Mouse (Mus musculus): ENCODE measurements around the gene Larp7.

The Larp7 gene

DNA sequence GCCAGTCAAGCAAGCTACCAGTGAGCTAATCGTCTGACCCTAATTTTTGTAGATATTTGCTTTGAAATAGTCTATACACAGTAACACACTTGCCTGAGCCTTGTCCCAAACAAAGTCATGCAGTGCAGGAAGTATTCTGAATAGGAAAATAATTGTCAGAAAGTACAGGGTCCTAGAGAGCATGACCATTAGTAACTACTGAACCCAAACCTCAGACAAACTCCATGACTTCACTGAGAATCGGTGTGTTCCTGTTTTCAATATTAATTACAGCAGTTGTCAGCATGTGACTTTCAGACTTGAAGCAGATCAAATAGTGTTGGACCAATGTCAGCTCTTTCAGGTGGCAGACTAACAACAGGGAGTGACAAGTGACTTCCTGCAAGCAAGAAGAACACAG lies 39.5 kb downstream of the Larp7 start:
- no peak for ATAC-seq (ENCODE audit: insufficient number of reproducible peaks, low FRiP score, low TSS enrichment)

DNA sequence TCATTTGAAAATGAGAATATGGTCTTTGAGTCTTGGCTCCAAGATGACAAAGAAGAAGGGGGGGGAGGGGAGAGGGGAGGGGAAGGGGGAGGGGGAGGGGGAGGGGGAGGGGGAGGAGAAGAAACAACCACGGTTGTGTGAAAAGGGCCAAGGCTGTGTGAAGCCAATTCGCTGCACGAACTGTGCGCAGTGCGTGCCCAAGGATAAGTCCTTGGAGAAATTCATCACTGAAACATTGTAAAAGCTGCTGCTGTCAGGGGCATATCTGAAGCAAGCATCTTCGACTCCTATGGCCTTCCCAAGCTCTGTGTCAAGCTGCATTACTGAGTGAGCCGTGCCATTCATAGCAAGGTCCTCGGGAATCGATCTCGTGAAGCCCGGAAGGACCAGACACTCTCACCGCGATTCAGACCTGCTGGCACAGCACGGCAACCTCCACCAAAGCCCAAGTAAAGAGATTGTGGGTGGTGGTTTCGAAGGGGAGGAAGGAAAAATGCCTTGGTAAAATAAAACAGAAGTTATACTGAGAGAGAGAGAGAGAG lies 40.3 kb downstream of the Larp7 start:
- ATAC-seq (ENCODE audit: insufficient number of reproducible peaks, low FRiP score, low TSS enrichment): no peak

DNA sequence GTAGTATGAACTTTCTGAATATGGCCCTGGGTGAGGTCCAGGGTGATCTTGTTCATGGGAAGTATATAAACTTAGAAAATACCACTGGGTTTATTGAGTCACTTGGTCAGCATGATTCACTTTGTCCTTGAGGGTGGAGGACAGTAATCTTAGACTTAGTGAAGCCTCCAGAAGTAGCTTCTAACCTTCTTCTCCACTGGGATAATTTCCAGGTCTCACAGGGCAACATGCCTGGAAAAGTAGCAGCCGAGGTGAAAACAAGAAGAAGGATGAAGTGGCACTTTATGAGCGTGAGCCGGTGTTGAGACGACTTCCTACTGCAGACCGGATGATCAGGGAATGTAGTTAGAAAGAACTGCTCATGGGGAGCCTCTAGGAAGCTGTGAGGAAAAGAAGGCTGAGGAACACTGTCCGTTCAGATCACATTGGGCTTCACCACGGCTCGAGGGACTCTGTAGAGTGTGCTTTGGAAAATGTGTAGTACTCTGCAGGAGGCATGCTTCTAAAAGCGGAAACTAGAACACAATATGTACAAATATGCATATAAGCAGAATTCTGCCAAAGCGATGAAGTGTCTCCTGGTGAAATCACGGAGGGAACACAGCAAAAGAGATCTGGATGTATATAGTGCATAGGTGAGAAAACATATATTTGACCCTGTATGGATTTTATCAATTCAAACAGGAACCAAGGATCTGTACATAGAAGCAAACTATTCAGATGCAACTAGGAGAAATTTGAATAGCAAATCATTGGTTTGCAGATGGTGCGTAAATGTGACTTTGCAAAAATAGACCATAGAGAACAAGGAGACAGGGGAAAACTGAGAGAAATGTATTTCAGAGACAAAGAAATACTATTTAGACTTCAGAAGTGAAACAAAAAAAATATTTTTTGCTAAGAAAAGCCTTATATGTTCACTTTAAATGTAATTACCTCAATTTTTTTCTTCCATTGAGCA lies 41.1 kb downstream of the Larp7 start:
- ATAC-seq (ENCODE audit: insufficient number of reproducible peaks, low FRiP score, low TSS enrichment): no peak

DNA sequence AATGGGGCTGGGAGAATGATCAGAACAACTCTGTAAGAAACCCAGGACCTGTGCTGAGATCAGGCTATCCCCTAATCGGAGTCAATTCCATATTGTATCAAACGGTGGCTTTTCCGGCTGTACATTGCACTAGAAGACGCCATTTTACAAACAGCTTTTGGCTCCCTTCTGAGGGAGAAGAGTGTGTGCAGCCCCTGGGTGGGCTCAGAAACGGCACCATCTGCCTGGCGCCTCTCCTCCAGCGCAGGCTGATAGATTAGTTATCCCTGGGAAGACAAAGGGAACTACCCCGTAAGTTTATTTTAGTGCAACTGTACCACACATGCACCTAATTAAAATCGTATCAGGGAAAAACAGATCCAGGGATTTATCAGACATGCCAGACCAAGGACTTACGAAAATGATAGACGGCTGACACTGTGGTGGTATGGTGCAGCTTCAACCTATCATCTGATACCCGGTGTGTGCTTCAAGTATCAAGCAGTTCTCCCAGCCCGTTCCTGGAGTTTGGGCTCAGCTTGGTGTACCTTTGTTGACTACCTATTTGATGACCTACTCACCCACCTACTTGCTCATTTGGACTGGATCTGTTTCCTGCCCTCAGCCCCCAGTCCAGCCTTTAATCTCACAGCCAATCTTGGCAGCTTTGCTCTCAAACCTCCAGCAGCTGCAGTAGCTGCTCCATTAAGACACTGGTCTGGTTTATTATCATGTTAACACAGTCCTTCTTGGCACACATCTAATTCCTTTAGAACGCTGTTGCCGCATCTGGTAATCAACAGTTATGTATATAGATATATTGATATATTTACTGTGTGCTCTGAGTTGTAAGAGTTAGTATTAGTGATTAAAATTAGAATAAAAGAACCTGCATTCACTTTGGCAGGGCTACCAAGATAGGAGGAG lies 45.0 kb downstream of the Larp7 start:
- no peak for ATAC-seq (ENCODE audit: insufficient number of reproducible peaks, low FRiP score, low TSS enrichment)

- peak; percentile 71 for ATAC-seq (ENCODE audit: insufficient number of reproducible peaks, low FRiP score, low TSS enrichment)
Observed at GRCm38 (mm10) chr3:127498742-127499400, 54.3 kb downstream of the Larp7 start, which contains the start of gene Ank2. Gene Ank2, minus strand, starts transcription at chr3:127499350.

GRCm38 (mm10) chr3:127498197-127498741 lies 54.9 kb downstream of the Larp7 start:
- peak; percentile 81 for ATAC-seq (ENCODE audit: insufficient number of reproducible peaks, low FRiP score, low TSS enrichment)

GRCm38 (mm10) chr3:127492663-127493062 lies 60.5 kb downstream of the Larp7 start:
- no peak for ATAC-seq (ENCODE audit: insufficient number of reproducible peaks, low FRiP score, low TSS enrichment)

- ATAC-seq (ENCODE audit: insufficient number of reproducible peaks, low FRiP score, low TSS enrichment): no peak
Observed at GRCm38 (mm10) chr3:127487302-127487701, 65.8 kb downstream of the Larp7 start.
